Mouse (Mus musculus) thymus, adult 2 months (tissue): Measurements from ENCODE around the gene Acot1. TPM values are rescaled to one million over a fixed set of nuclear protein-coding genes. Genes with fewer than 3 reads are reported as not detected.

ENCODE experiments used
- DNase-seq: peaks from one replicate; pipeline ENCODE4 v3.0.0; 2021
- H3K27ac ChIP-seq: fragments of 200-500 bp; 2 replicates; pipeline ENCODE4 v1.5.1; 2012; ENCODE audit warnings: low read length, control low read depth; ENCODE audit not compliant: control insufficient read depth, insufficient read depth
- H3K27me3 ChIP-seq: fragments of 200-500 bp; 2 replicates; pipeline ENCODE4 v1.6.1; 2012; ENCODE audit warnings: mild to moderate bottlenecking, low read length, moderate library complexity, mixed read lengths; ENCODE audit not compliant: control insufficient read depth, insufficient read depth
- H3K36me3 ChIP-seq: fragments of 200-500 bp; 2 replicates; pipeline ENCODE4 v1.6.1; 2012; ENCODE audit warnings: mild to moderate bottlenecking, low read length, moderate library complexity; ENCODE audit not compliant: control insufficient read depth, insufficient read depth
- H3K4me1 ChIP-seq: fragments of 200-500 bp; replicated peaks from 2 replicates; pipeline ENCODE4 v1.6.1; 2012; ENCODE audit warnings: low read length; ENCODE audit not compliant: control insufficient read depth, insufficient read depth
- H3K4me3 ChIP-seq: fragments of 200-500 bp; 2 replicates; pipeline ENCODE4 v1.5.1; 2012; ENCODE audit warnings: mild to moderate bottlenecking, low read length, control low read depth, moderate library complexity; ENCODE audit not compliant: control insufficient read depth, insufficient read depth
- CTCF ChIP-seq: fragments of 200-500 bp; IDR thresholded peaks from 2 replicates; pipeline ENCODE4 v1.5.1; 2012; ENCODE audit warnings: mild to moderate bottlenecking, control low read depth, low read length, moderate library complexity, borderline replicate concordance; ENCODE audit not compliant: control insufficient read depth, poor library complexity, insufficient read depth; ENCODE audit errors: extremely low read depth
- POLR2A ChIP-seq: fragments of 200-500 bp; IDR thresholded peaks from 2 replicates; pipeline ENCODE4 v1.6.1; 2012; ENCODE audit warnings: mild to moderate bottlenecking, low read length, control low read depth, moderate library complexity; ENCODE audit not compliant: control insufficient read depth, poor library complexity, insufficient read depth; ENCODE audit errors: extremely low read depth
- whole genome bisulfite sequencing: fragments of 180-500 bp; shearing (Covaris S2); methylation state at CpG from one replicate; pipeline ENCODE4 v1.1.7; 2018; 5-methylcytosine and 5-hydroxymethylcytosine counted together
- polyA plus RNA-seq: library from polyadenylated mRNA; depleted of rRNA; stranded (reverse); fragments of >200 nt; gene quantifications from 2 replicates; pipeline ENCODE4 v1.2.3, GENCODE M21; 2012

Gene Acot1
- polyA plus RNA-seq, 1 experiment = 3.6 TPM

DNA sequence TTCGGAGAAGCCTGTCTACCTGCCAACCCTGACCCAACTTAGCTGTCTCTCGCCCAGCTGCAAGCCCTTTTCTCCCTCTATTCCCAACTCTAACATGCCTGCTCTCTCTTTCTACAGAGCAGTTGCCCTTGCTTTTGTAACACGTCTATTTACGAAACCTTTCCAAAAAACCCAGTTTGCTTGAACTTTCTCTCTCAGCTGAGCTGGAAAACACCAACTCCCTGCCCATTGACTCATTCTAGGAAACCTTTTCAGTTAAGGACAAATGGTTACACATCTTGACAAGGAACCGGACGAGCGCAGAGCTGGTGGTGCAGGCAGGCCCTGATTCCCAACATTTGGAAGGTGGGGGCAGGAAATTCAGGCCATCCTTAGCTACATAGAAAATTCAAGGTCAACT is 43.3 kb downstream of the Acot1 start:
- H3K4me1 ChIP-seq = no peaks in the 10 kb centered on the region; the same call in 1 of the 2 replicates
- H3K27me3 ChIP-seq = peaks cover 3% of the 10 kb centered on the region; the same call in 1 of the 2 replicates
- DNase-seq = no peak
- H3K4me3 ChIP-seq = no peak overlapping the region
- TF ChIP-seq CTCF (no peak), POLR2A (no peak)
- WGBS = 94% methylated on average over 7 of the region's 7 CpGs
- H3K36me3 ChIP-seq = no peaks in the 10 kb centered on the region
- no peak overlapping the region for H3K27ac ChIP-seq

DNA sequence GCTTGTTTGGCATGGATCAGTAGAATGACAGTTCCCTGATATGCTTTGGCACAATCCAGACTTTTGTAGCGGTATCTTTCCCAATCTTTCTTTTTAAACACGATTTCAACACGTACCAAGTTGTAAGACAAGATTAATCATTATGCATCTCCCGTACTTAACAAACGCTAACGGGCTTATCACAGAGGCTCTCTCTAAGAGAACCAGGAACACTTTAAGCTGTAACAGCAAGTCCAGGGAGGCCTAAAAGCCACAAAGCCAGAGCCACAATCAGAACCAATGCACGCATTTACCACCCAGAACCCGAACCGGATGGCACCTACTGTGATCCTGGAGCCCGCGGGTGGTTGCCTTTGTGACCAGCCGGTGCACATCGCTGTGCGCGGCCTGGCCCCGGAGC is 43.9 kb downstream of the Acot1 start:
- no peak for TF ChIP-seq CTCF
- TF ChIP-seq POLR2A = no peak
- Histone ChIP-seq H3K27me3 (peaks cover 3% of the 10 kb centered on the region; the same call in 1 of the 2 replicates), H3K4me1 (no peaks in the 10 kb centered on the region; the same call in 1 of the 2 replicates), H3K4me3 (no peak overlapping the region), H3K36me3 (no peaks in the 10 kb centered on the region), H3K27ac (no peak overlapping the region)
- 20% methylated on average over 16 of the region's 16 CpGs for WGBS
- DNase-seq = no peak

GRCm38 (mm10) chr12:84053679-84054391 is 44.5 kb downstream of the Acot1 start:
- H3K27me3 ChIP-seq = peaks cover 3% of the 10 kb centered on the region; the same call in 1 of the 2 replicates
- H3K36me3 ChIP-seq = no peaks in the 10 kb centered on the region
- DNase-seq = no peak
- no peak overlapping the region for H3K27ac ChIP-seq
- TF ChIP-seq CTCF = no peak
- no peak for TF ChIP-seq POLR2A
- no peaks in the 10 kb centered on the region; the same call in 1 of the 2 replicates for H3K4me1 ChIP-seq
- no peak overlapping the region for H3K4me3 ChIP-seq
- WGBS = 4% methylated on average over 43 of the region's 46 CpGs

DNA sequence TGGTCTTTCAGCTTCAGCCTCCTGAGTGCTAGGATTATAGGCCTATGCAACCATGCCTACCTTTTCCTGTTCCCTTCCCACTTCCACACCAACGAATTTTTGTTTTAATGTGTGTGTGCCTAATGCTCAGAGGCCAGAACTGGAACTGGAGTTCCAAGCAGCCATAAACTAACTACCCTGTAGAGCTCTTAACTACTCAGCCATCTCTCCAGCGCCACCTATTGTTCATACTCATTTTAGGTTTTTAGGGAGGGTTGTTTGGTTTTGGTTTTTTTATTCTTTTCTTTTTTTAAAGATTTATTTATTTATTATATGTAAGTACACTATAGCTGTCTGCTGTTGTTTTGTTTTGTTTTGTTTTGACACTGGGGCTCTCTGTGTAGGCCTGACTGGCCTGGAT is 51.7 kb downstream of the Acot1 start:
- Histone ChIP-seq H3K4me1 (no peaks in the 10 kb centered on the region), H3K27me3 (no peaks in the 10 kb centered on the region), H3K4me3 (no peak overlapping the region), H3K36me3 (no peaks in the 10 kb centered on the region), H3K27ac (no peak overlapping the region)
- WGBS = 6% methylated on average over 2 of the region's 2 CpGs
- TF ChIP-seq POLR2A (no peak), CTCF (no peak)
- no peak for DNase-seq

GRCm38 (mm10) chr12:84062336-84062735 is 53.0 kb downstream of the Acot1 start:
- no peak for TF ChIP-seq POLR2A
- no peak for TF ChIP-seq CTCF
- Histone ChIP-seq H3K4me1 (peaks cover 9% of the 10 kb centered on the region), H3K36me3 (no peaks in the 10 kb centered on the region), H3K27me3 (no peaks in the 10 kb centered on the region), H3K27ac (no peak overlapping the region), H3K4me3 (no peak overlapping the region)
- DNase-seq = no peak
- WGBS = 97% methylated on average over 20 of the region's 20 CpGs

DNA sequence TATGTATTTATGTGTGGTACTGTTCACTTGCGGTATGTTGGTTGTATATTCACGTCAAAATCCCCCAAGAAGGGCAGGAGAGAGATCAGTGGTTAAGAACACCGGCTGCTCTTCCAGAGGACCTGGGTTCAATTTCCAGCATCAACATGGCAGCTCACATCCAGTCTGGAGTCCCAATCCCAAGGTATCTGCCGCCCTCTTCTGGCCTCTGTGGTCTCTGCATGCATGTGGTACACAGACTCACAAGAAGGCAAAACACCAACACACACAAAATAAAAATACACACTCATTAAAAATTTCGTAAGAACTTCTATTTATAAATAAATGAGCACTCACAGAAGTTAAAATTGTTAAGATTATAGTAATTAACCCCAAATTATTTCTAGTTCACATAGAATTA is 53.9 kb downstream of the Acot1 start:
- Histone ChIP-seq H3K4me3 (no peak overlapping the region), H3K27ac (no peak overlapping the region), H3K36me3 (no peaks in the 10 kb centered on the region), H3K27me3 (no peaks in the 10 kb centered on the region), H3K4me1 (peaks cover 10% of the 10 kb centered on the region)
- TF ChIP-seq CTCF (no peak), POLR2A (no peak)
- 87% methylated on average over 5 of the region's 5 CpGs for WGBS
- peak; percentile 18 for DNase-seq

DNA sequence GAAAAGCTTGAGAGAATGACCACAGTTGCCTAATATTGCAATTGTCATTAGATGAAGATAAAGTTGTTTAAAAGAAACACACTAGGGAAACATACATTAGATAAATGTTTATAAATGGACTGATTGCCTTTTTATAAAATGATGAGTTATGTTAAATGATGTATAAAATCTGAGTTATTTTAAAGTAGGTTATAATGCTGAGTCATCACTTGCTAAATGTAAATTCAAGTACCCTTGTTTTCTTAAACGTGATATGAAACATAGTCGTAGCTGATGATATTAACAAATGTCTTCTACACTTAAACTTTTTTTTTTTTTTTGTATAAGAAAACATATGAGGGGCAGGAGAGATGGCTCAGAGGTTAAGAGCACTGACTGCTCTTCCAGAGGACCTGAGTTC is 54.5 kb downstream of the Acot1 start:
- TF ChIP-seq POLR2A (no peak), CTCF (no peak)
- Histone ChIP-seq H3K4me3 (no peak overlapping the region), H3K36me3 (no peaks in the 10 kb centered on the region), H3K4me1 (peaks cover 10% of the 10 kb centered on the region), H3K27ac (no peak overlapping the region), H3K27me3 (no peaks in the 10 kb centered on the region)
- DNase-seq = no peak
- 85% methylated on average over 2 of the region's 2 CpGs for WGBS
